Mouse (Mus musculus) neural tube, embryonic 12.5 days (tissue): ENCODE results near the gene Snai1. TPM values are rescaled to one million over a fixed set of nuclear protein-coding genes. Genes with fewer than 3 reads are reported as not detected.

Experiments used
- ATAC-seq: fragments of 200-750 bp; cut with Nextera tagmentation; 2 replicates; pipeline ENCODE4 v1.8.0; 2017; ENCODE audit warnings: low read depth, mild to moderate bottlenecking, moderate TSS enrichment, moderate library complexity; ENCODE audit not compliant: low FRiP score
- H3K27ac ChIP-seq: fragments of 300-500 bp; sonication (generic); 2 replicates; pipeline ENCODE4 v1.5.1; 2016
- H3K27me3 ChIP-seq: fragments of 300-500 bp; sonication (generic); replicated peaks from 2 replicates; pipeline ENCODE4 v1.6.1; 2016; ENCODE audit warnings: mild to moderate bottlenecking
- H3K36me3 ChIP-seq: fragments of 300-500 bp; sonication (generic); 2 replicates; pipeline ENCODE4 v1.6.1; 2016; ENCODE audit warnings: mild to moderate bottlenecking
- H3K4me1 ChIP-seq: fragments of 300-500 bp; sonication (generic); 2 replicates; pipeline ENCODE4 v1.6.1; 2016
- H3K4me2 ChIP-seq: fragments of 300-500 bp; sonication (generic); replicated peaks from 2 replicates; pipeline ENCODE4 v1.6.1; 2016; ENCODE audit warnings: mild to moderate bottlenecking
- H3K4me3 ChIP-seq: fragments of 300-500 bp; sonication (generic); 2 replicates; pipeline ENCODE4 v1.5.1; 2016
- H3K9ac ChIP-seq: fragments of 300-500 bp; sonication (generic); 2 replicates; pipeline ENCODE4 v1.6.1; 2016; ENCODE audit warnings: mild to moderate bottlenecking
- H3K9me3 ChIP-seq: fragments of 300-500 bp; sonication (generic); 2 replicates; pipeline ENCODE4 v1.6.1; 2016; ENCODE audit warnings: mild to moderate bottlenecking
- WGBS: fragments of 180-500 bp; shearing (Covaris S2); methylation state at CpG from one replicate; pipeline ENCODE4 v1.1.7; 2016; 5-methylcytosine and 5-hydroxymethylcytosine counted together
- polyA plus RNA-seq: library from polyadenylated mRNA; unstranded; fragments of >200 nt; fragmentation: Nextera tagmentation; extraction: Ambion mirVana; gene quantifications from 2 replicates; pipeline ENCODE4 v1.2.1, GENCODE M21; 2016

The Snai1 gene
- polyA plus RNA-seq, 1 experiment from 2014 or later, result 21.7 TPM

- no peak overlapping the region for H3K4me2 ChIP-seq
- no peaks in the 10 kb centered on the region for H3K36me3 ChIP-seq
- peaks cover 1% of the 10 kb centered on the region; the same call in 1 of the 2 replicates for H3K27me3 ChIP-seq
- H3K27ac ChIP-seq, result no peak overlapping the region
- ATAC-seq, result no peak
- 73% methylated on average over 4 of the region's 4 CpGs for WGBS
- H3K9ac ChIP-seq, result no peak overlapping the region
- H3K9me3 ChIP-seq, result no peaks in the 10 kb centered on the region
- peaks cover 3% of the 10 kb centered on the region; the same call in 1 of the 2 replicates for H3K4me1 ChIP-seq
- no peak overlapping the region for H3K4me3 ChIP-seq
Observed at GRCm38 (mm10) chr2:167530536-167530935, 7.5 kb upstream of the Snai1 start.

GRCm38 (mm10) chr2:167532131-167532530, 5.9 kb upstream of the Snai1 start:
- 21% methylated on average over 13 of the region's 13 CpGs for WGBS
- H3K27ac ChIP-seq, result no peak overlapping the region
- H3K36me3 ChIP-seq, result no peaks in the 10 kb centered on the region
- H3K27me3 ChIP-seq, result peaks cover 17% of the 10 kb centered on the region
- no peak overlapping the region for H3K4me2 ChIP-seq
- no peak for ATAC-seq
- no peaks in the 10 kb centered on the region for H3K9me3 ChIP-seq
- peaks cover 4% of the 10 kb centered on the region; the same call in 1 of the 2 replicates for H3K4me1 ChIP-seq
- no peak overlapping the region for H3K4me3 ChIP-seq
- H3K9ac ChIP-seq, result no peak overlapping the region

- no peaks in the 10 kb centered on the region for H3K36me3 ChIP-seq
Observed at GRCm38 (mm10) chr2:167533880-167534279, 4.1 kb upstream of the Snai1 start.

GRCm38 (mm10) chr2:167536320-167536945, 1.6 kb upstream of the Snai1 start:
- Histone ChIP-seq H3K4me1 (peaks cover 33% of the 10 kb centered on the region), H3K27ac (no peak overlapping the region), H3K9ac (no peak overlapping the region), H3K4me2 (no peak overlapping the region), H3K27me3 (peaks cover 40% of the 10 kb centered on the region), H3K4me3 (no peak overlapping the region), H3K36me3 (no peaks in the 10 kb centered on the region), H3K9me3 (no peaks in the 10 kb centered on the region)
- ATAC-seq, result no peak
- 48% methylated on average over 10 of the region's 10 CpGs for WGBS

More at GRCm38 (mm10) chr2:167533880-167534279, 4.1 kb upstream of the Snai1 start:
- Histone ChIP-seq H3K4me1 (peaks cover 19% of the 10 kb centered on the region), H3K27me3 (peaks cover 29% of the 10 kb centered on the region), H3K4me2 (no peak overlapping the region), H3K9ac (no peak overlapping the region), H3K9me3 (no peaks in the 10 kb centered on the region), H3K27ac (no peak overlapping the region), H3K4me3 (no peak overlapping the region)
- no peak for ATAC-seq

GRCm38 (mm10) chr2:167538671-167539306, 794 bp downstream of the Snai1 start:
- Histone ChIP-seq H3K4me1 (peaks cover 54% of the 10 kb centered on the region), H3K9me3 (no peaks in the 10 kb centered on the region), H3K4me2 (peak overlapping the region; percentile 87), H3K36me3 (no peaks in the 10 kb centered on the region), H3K4me3 (peak overlapping the region; percentile 50), H3K27ac (no peak overlapping the region), H3K9ac (peak overlapping the region; percentile 51), H3K27me3 (peaks cover 40% of the 10 kb centered on the region)
- 30% methylated on average over 32 of the region's 34 CpGs for whole genome bisulfite sequencing
- no peak for ATAC-seq

- Histone ChIP-seq H3K9me3 (no peaks in the 10 kb centered on the region), H3K9ac (peak overlapping the region; percentile 48; the same call in 1 of the 2 replicates), H3K4me3 (peak overlapping the region; percentile 50), H3K4me2 (peak overlapping the region; percentile 87), H3K27ac (no peak overlapping the region), H3K27me3 (peaks cover 40% of the 10 kb centered on the region), H3K36me3 (no peaks in the 10 kb centered on the region), H3K4me1 (peaks cover 61% of the 10 kb centered on the region)
- 14% methylated on average over 14 of the region's 14 CpGs for WGBS
- peak; percentile 27 for ATAC-seq
Observed at GRCm38 (mm10) chr2:167539536-167540476, 1.8 kb downstream of the Snai1 start.

GRCm38 (mm10) chr2:167540477-167541110, 2.6 kb downstream of the Snai1 start:
- Histone ChIP-seq H3K27me3 (peaks cover 38% of the 10 kb centered on the region), H3K9me3 (no peaks in the 10 kb centered on the region), H3K9ac (peak overlapping the region; percentile 48), H3K27ac (no peak overlapping the region), H3K4me2 (peak overlapping the region; percentile 87), H3K4me1 (peaks cover 61% of the 10 kb centered on the region), H3K36me3 (no peaks in the 10 kb centered on the region), H3K4me3 (peak overlapping the region; percentile 34)
- ATAC-seq, result no peak; the same call in 1 of the 2 replicates
- WGBS, result 9% methylated on average over 12 of the region's 12 CpGs

GRCm38 (mm10) chr2:167541324-167541723, 3.3 kb downstream of the Snai1 start:
- H3K4me3 ChIP-seq, result peak overlapping the region; percentile 34; the same call in 1 of the 2 replicates
- peak overlapping the region; percentile 87 for H3K4me2 ChIP-seq
- no peak for ATAC-seq
- no peak overlapping the region for H3K9ac ChIP-seq
- 10% methylated on average over 6 of the region's 6 CpGs for WGBS
- no peak overlapping the region for H3K27ac ChIP-seq
- no peaks in the 10 kb centered on the region for H3K36me3 ChIP-seq
- peaks cover 61% of the 10 kb centered on the region for H3K4me1 ChIP-seq
- H3K9me3 ChIP-seq, result no peaks in the 10 kb centered on the region
- H3K27me3 ChIP-seq, result peaks cover 31% of the 10 kb centered on the region

- Histone ChIP-seq H3K9ac (no peak overlapping the region), H3K27me3 (peaks cover 26% of the 10 kb centered on the region), H3K27ac (no peak overlapping the region), H3K4me1 (peaks cover 61% of the 10 kb centered on the region), H3K4me2 (peak overlapping the region; percentile 87), H3K4me3 (0 out of 2 replicates have a peak overlapping the region, but pooled peaks have one; percentile 0), H3K36me3 (no peaks in the 10 kb centered on the region), H3K9me3 (no peaks in the 10 kb centered on the region)
- no peak for ATAC-seq
- 78% methylated on average over 12 of the region's 12 CpGs for WGBS
Observed at GRCm38 (mm10) chr2:167541761-167542160, 3.8 kb downstream of the Snai1 start.

GRCm38 (mm10) chr2:167542361-167542760, 4.4 kb downstream of the Snai1 start:
- no peak for ATAC-seq
- no peaks in the 10 kb centered on the region for H3K36me3 ChIP-seq
- no peaks in the 10 kb centered on the region for H3K9me3 ChIP-seq
- H3K4me3 ChIP-seq, result no peak overlapping the region; the same call in 1 of the 2 replicates
- H3K27me3 ChIP-seq, result peaks cover 20% of the 10 kb centered on the region
- peaks cover 58% of the 10 kb centered on the region for H3K4me1 ChIP-seq
- no peak overlapping the region for H3K9ac ChIP-seq
- no peak overlapping the region for H3K27ac ChIP-seq
- 69% methylated on average over 4 of the region's 4 CpGs for WGBS
- H3K4me2 ChIP-seq, result peak overlapping the region; percentile 87

GRCm38 (mm10) chr2:167543121-167544003, 5.4 kb downstream of the Snai1 start:
- ATAC-seq, result no peak
- peaks cover 16% of the 10 kb centered on the region for H3K27me3 ChIP-seq
- 19% methylated on average over 16 of the region's 16 CpGs for WGBS
- H3K4me2 ChIP-seq, result peak overlapping the region; percentile 16
- no peaks in the 10 kb centered on the region for H3K9me3 ChIP-seq
- peak overlapping the region; percentile 11; the same call in 1 of the 2 replicates for H3K27ac ChIP-seq
- H3K4me3 ChIP-seq, result no peak overlapping the region
- H3K4me1 ChIP-seq, result peaks cover 50% of the 10 kb centered on the region
- no peaks in the 10 kb centered on the region for H3K36me3 ChIP-seq
- H3K9ac ChIP-seq, result 0 out of 2 replicates have a peak overlapping the region, but pooled peaks have one; percentile 26
